Mouse (Mus musculus) regulatory T cell (primary cell): ENCODE data around the gene Macrod1.

ENCODE experiments used
- in situ Hi-C: fragments of 300-600 bp; cut with MboI, MseI; formaldehyde crosslinking; loops from one replicate; pipeline ENCODE4 v1.15.1; 2025; ENCODE audit warnings: high pct_unique_total_duplicates

Macrod1 gene

DNA sequence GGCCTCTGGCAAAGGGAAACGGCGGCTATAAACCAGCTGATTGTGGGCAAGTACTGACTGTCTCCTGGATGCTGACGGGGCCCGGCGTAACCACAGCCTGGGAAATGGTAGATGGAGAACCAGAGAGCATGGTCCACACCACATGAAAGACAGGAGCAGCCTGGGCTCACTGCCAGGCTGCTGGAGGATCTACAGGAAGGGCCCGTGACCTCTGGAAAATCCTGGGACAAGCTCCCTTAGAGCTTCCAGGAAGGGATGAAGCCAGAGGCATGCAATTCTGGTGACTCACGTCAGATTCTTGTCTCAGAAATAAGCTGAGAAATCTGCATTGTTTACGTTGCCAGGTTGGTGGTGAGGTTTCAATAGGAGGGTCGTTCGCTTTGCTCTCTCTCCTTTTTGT is 1.8 kb upstream of the Macrod1 start:
- in situ Hi-C loops, result no loop called here

DNA sequence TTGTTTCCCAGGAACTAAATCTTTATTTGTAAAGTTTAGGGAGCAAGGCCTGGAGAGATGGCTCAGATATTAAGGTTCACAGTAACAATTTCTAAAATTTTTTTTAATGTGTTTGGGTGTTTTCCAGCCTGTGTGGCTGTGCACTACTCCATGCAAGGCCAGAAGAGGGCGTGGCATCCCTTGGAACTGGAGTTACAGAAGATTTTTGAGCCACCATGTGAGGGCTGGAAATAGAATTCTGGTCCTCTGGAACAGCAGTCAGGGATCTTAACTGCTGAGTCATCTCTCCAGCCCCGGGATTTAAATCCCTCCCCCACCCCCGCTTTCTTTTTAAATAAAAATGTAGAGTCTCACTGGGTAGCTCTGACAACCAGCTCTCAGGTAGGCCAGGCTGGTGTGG is 1.4 kb upstream of the Macrod1 start:
- in situ Hi-C loops, result no loop called here

DNA sequence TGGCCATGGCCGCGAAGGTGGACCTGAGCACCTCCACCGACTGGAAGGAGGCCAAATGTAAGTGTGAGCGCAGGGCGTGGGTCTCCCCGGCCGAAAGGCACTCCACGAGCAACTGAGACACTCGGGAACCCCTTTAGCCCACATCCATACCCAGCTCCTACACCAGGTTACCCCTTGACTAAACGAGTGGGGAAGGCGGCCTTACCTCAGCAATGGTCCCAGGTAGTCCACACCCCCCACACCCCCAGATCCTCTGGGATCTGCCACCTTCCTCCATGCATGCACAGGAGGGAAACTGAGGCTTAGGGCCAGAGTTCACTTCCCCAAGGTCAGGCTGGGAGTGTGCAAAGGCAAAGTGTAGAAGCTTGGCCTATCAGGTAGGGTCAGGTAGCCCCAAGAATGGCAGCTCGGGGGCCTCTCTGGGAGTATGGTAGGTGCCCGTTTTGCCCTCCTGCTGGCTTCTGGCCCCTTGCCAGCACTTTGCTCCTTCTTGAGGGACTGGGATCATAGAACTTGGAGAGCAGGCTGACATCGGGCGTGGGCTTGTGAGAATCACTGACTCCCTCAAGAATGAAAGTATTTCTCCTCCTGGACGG is 614 bp downstream of the Macrod1 start:
- in situ Hi-C loops, result no loop called here

- in situ Hi-C loops, result no loop called here
These were observed 1.2 kb downstream of the Macrod1 start for GRCm38 (mm10) chr19:7057722-7058207.

DNA sequence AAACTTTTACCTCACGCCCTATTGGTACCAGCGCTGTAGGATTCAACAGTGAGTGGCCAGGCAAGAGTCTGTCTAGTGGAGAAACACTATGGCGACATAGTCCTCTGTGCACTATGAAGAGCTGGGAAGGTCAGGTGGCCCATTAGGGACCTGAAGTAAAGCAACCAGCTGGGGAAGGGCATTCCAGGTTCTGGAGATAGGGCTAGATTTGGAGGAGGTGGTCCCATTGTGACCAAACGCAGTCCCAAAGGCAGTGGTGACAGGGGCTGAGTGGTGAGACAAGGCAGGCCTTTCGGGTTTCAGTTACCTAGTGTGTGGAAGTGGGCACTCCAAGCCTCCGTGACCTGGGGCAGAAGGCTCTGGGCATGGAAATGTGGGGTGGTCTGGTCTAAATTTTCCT is 1.9 kb downstream of the Macrod1 start:
- in situ Hi-C loops, result no loop called here

DNA sequence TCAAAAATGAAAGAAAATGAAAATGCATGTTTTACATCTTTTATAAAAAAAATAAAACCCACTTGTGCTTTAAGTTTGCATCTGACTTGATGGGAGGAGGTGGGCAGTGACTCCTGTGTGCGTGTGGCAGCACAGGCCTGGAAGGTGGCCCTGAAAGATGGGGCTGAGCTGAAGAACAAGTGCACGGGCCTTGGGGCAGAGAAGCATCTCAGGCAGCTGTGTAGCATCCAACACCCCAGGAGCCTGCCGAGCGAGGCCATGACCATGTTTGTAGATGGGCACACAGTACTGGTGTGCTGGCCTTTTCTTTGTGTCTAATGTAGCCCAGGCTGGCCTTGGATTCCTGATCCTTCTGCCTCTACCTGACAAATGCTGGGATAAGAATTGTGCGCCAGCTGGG is 5.5 kb downstream of the Macrod1 start:
- in situ Hi-C loops, result loop anchor here (10.0 kb wide), 1 partner anchor 273 kb away; no protein-coding TSS in a partner anchor

DNA sequence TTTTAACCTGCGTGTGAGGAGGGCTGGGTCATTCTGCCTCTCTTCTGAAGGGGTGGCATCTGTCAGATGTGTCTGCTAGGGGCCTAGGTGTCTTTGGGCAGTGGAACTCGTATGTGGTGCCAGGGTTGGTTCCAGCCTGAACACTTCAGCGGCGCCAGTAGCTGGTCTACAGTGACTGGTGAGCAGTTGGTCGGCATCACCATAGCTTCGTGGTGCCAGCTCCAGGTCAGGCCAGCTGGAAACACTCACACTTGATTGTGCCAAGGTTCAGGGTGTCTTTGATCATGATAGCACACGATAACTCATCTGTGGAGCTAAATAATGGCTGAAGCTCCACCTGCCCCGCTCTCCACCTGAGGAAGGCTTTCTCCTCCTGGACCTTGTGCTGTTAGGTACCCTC is 6.3 kb downstream of the Macrod1 start:
- in situ Hi-C loops, result loop anchor here (10.0 kb wide), 1 partner anchor 272 kb away; no protein-coding TSS in a partner anchor

GRCm38 (mm10) chr19:7064571-7064970 is 8.0 kb downstream of the Macrod1 start:
- in situ Hi-C loops, result loop anchor here (10.0 kb wide), 1 partner anchor 270 kb away; no protein-coding TSS in a partner anchor

DNA sequence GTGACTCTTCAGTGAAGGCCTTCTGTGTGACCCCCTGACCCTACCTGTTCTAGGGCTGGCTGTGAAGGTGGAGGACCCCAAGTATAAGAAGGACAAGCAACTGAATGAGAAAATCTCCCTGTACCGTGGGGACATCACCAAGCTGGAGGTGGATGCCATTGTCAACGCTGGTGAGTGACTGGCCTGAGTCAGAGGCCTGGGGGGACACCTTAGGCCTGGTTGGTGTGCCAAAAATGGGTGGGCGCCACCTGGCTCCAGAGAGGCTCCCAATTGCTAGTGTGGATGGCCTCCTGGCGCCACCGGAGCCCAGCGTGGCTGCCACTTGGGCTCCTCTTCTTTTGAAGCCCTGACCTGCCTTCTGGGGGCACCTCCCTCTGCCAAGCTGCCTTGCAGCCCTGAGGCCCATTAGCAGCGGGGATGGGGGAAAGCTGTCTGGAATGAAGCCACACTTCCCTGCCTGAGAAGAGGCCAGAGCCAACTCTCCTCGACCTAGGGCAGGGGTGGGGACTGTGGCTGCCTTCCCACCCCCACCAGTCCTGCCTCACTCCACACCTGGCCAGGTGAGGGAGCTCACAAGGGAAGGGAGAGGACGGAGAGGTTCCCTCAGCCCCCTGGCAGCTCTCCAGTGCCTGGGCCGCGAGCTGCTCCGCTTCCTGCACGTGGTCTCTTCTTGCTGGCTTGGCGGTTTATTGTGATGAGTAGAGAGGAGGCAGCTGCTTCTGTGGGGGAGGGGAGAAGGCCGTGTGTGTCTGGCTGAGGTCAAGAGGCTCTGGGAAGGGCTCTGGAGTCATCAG is 9.6 kb downstream of the Macrod1 start:
- in situ Hi-C loops, result loop anchor here (5.0 to 10.0 kb wide), 2 partner anchors 41 to 269 kb away; partner anchors contain the start of gene Flrt1

DNA sequence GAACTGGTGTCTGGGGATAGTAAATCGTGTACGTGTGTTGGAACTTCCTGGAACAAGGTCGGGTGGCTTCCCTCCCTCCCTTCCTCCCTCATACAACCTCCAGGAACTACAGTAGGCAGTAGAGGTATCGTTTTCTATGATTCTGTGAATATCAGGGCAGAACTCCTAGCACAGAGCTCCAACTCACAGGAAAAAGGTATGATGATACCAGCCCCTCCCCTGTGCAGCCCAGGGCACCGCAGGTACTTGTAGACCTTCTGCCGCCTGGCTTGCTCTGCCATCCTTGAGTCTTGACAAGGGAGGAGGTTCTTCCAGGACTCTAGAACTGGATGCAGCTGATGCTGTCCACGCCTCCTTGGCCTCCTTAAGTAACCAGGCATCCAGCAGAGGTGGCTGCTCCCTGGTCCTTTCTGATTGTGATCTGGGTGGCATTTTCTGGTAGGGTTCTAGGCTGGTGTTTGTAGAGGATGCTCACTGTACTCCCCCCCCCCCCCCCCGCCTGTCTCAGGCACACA is 10.3 kb downstream of the Macrod1 start:
- in situ Hi-C loops, result loop anchor here (5.0 to 10.0 kb wide), 2 partner anchors 40 to 268 kb away; partner anchors contain the start of gene Flrt1

GRCm38 (mm10) chr19:7067344-7068050 is 10.9 kb downstream of the Macrod1 start:
- in situ Hi-C loops, result loop anchor here (5.0 to 10.0 kb wide), 2 partner anchors 40 to 267 kb away; partner anchors contain the start of gene Flrt1

- in situ Hi-C loops, result loop anchor here (5.0 to 10.0 kb wide), 2 partner anchors 39 to 267 kb away; partner anchors contain the start of gene Flrt1
These were observed 11.5 kb downstream of the Macrod1 start for GRCm38 (mm10) chr19:7068136-7068535.

DNA sequence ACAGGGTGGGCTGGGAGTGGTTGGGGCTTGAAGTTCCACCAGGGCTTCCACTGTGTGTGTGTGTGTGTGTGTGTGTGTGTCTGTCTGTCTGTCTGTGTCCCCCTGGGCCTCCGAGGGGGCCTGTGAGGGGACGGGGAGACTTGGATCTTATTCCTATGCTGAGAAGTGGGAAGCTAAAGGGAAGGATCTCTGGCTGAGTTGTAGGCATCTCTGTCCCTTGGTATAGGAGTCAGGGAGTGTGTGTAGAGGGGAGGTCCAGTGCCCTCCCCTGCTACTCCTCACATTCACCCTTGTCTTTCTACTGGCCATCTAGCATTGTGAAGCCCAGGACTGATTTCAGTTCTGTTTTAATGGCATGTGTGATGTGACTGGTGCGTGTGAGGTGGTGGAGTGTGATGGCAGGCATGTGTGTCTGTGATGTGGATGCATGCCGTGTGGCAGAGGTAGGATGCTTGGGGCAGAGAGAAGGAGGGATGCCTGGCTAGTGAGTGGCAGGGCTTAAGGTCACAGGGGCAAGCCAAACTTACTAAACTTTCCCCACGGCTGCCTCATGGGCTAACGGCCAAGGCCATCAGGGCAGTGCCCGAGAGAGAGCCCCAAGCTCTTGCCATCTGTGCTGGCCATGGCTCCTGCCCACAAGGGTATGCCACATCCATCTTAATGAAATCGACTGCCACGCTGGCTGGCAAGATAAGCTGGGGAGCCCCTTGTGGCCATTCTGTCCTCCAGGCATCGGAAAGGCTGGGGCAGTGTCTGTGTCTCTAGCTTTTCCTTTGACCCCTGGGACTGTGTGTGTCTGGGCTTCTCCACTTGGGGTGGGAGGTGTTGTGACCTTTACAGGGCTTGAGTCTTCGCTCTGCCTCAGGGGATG is 12.3 kb downstream of the Macrod1 start:
- in situ Hi-C loops, result loop anchor here (5.0 to 10.0 kb wide), 2 partner anchors 38 to 266 kb away; partner anchors contain the start of gene Flrt1

DNA sequence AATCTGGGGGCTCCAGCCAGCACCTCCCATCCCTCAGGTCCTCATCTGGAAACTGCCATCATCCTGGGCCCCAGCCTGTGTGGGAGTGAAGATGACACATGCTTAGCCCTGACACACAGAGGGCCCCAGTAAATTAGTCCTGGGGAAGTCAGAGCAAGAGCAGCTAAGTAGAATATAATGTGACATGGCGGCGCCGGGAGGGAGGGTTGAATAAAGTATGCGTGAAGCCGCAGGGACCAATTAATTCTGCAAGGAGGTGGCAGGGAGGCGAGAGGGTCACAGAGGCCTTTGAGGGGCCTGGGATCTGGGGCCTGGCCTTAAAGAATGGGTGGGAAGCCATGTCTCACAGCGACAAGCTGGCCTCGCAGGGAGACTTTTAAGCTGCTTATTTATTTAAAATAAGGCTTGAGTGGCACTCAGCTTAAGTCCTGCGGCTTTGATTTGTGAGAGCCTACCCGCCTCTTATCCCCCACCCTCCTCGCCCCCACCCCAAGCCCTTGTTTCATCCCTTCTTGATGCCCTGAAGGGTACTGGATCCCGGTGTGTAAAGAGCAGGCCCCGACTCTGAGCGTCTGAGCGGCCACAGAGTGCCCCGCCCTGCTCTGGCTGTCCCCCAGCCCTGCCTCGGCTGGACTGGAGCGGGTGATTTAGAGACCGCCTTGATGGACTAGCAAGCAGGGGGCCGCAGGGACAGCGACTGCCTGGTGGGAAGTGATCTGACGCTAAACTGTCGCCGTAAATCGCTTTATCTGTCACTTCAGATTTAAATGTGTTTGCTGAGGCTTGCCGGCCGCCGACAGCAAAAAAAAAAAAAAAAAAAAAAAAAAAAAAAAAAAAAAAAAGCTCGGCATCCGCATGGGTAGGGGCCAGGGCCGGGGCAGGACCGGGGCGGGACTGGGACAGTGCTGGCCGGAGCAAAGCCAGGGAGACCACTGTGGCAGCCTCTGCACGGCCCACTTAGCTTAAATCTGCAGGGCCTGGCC is 13.5 kb downstream of the Macrod1 start:
- in situ Hi-C loops, result loop anchor here (5.0 to 10.0 kb wide), 4 partner anchors 37 to 355 kb away; partner anchors contain the start of gene Flrt1

GRCm38 (mm10) chr19:7070775-7071174 is 14.2 kb downstream of the Macrod1 start:
- in situ Hi-C loops, result loop anchor here (5.0 to 10.0 kb wide), 2 partner anchors 122 to 354 kb away; no protein-coding TSS in a partner anchor

DNA sequence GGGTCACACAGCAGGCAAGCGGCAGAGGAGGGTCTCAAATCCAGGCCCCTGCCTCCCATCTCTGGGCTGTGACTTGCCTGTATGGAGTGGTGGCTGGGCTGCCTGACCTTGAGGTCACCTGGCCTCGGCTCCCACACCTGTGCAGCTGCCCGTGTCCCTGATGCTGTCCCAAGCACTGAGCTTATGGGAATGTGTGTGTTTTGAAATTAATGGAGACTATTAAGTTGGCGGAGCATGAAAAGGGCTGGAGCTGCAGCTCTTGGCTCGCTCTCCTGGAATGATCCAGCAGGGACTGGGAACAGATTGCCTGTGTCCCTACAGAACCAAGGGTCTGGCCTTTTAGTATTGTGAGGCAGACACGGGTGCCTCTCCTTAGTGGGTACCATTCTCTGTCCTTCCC is 15.6 kb downstream of the Macrod1 start:
- in situ Hi-C loops, result loop anchor here (5.0 to 10.0 kb wide), 2 partner anchors 120 to 353 kb away; no protein-coding TSS in a partner anchor

- in situ Hi-C loops, result loop anchor here (5.0 to 10.0 kb wide), 2 partner anchors 118 to 351 kb away; no protein-coding TSS in a partner anchor
These were observed 17.6 kb downstream of the Macrod1 start for GRCm38 (mm10) chr19:7073997-7074781.

DNA sequence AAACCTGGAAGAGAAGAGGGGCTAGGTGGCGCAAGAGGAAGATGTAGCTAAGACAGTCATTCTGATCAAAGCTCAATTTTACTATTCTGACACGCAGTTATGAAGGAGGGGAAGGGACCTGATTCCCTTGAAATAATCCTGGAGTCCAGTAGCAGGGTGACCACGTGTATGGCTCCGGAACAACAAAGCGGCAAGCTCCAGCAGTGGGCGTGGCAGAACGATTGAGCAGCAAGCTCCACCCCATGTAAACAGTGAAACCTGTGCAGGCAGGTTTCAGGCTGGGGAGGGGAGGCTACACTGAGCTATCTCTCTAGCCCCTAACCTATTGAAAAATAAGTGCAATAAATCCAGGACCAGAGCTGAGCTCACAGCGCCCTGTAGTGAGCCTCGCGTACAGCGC is 18.7 kb downstream of the Macrod1 start:
- in situ Hi-C loops, result loop anchor here (10.0 kb wide), 1 partner anchor 349 kb away; no protein-coding TSS in a partner anchor
